Mouse (Mus musculus): Measurements from ENCODE around the gene Fmo5.

The Fmo5 gene

DNA sequence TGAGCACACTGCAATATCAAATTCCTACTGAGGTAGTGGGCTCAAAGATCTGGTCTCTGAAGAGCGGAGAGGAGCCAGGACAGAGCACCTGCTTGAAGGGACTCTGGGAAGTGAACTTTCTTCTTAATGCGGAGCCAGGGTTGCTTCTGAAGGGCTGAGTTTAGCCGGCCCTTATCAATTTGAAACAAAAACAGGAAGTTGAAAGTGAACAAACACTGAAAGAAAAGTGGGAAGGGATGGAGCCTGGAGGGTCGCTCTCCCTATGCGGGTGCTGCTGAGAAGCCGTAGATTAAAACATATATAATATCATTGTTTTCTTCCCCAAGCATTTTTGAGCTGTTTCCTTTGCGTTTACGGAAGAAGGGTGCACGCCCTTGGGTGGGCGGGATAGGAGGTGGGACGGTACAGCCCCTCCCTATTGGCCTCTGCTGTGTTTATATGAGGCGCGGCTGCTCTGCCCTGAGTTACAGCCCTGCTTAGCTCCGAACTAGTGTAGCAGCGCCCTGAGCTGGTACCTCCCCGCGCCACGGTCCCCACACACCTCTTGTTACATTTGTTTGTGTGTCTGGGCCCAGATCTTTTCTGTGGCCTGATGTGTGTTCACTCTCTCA lies at the start of gene Fmo5:
TSS of gene Fmo5 (plus strand) at position 414 of the 611 bp plus-strand sequence.
- DNase-seq (ENCODE audit: low read depth, low spot score) = peak; percentile 69

DNA sequence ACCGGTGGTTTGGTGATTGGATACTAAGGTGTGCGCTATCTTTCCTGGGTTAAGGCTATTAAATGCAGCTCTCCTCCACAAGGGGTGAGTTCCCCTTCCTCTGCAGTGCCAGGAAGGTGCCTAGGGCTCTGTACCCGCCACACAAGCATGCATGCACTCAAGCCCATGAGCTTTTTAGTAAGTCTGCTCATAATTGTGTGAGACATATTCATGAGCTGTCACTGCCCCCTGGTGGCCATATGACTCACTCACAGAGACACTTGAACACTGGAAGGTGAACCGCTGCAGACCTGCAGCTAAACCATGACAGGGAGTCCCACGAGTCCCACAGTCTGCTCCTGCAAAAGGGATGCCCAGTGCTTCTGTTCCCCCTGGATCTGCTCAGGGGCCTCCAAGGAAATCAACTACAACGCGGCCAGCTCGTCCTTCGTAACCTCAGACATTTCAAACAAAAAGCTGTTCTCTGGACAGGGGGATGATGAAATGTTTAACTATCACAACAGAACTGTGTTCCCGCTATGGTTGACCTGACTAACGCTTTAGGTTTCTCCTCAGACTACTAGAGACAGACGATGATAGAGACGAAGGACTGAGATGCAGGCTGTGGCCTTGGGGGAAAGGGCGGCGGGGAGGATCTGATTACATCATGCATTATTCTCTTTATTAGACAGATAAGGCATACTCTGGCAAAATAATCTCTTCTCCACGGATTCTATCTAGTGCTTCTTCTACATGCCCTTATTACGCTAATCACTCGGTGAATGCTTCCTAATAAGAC lies 43.0 kb upstream of the Fmo5 start:
- DNase-seq (ENCODE audit: low read depth, low spot score) = peak; percentile 88

DNA sequence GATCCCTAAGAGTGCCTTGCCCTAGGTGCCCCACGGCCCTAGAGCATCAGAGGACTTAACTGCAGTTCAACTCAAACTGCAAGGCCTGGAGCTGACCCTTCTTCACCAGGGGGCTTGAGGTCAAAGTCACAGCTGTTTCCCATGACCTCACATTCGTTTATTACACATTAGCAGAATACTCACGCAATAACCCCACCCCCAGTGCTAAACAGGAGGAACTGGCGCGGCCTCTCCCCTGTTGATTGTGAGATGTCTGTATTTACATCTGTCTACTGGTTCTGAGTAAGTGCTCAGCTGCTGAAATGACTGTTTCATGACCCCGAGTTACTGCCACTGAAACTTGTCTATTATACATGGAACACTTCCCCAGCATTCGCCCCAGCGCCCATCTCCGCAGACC lies 40.9 kb upstream of the Fmo5 start:
- no peak for DNase-seq (ENCODE audit: low read depth, low spot score)

DNA sequence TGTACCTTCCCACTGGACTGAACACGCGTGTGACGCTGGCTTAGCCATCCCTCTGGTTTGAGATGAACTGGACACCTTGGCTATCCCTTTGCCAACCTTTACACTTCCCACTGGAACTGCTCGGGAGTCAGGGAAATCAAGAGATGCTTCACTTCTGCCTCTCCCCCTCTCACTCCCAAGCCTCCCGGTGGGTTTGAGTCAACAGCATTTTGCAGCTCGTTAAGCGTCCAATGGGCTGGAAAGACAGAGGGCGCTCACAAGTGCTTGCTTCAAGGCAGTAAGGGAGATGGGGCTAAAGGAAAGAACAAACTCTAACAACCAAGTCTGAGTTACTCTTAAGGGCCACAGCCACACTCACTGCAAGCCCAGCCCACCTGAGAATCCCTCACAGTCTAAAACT lies 37.9 kb upstream of the Fmo5 start:
- no peak for DNase-seq (ENCODE audit: low read depth, low spot score)

DNA sequence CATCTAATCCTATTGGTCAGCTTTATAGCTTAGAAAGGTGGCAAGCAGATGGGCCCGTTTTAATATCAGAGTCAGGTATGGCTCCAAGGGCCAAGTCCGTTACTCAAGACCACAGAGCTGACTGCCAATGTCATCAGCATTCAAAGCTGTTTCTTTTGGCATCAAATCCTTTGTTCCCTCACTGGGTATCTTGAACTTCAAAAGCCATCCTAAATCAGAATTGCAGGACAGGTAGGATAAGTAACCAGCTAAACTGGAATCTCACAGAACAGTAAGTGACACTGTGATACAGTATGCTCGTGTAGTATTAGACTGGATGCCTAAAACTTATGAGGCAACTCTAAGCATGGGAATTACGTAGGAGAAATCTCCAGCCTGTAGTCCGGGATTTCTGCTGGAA lies 35.5 kb upstream of the Fmo5 start:
- DNase-seq (ENCODE audit: low read depth, low spot score) = no peak

DNA sequence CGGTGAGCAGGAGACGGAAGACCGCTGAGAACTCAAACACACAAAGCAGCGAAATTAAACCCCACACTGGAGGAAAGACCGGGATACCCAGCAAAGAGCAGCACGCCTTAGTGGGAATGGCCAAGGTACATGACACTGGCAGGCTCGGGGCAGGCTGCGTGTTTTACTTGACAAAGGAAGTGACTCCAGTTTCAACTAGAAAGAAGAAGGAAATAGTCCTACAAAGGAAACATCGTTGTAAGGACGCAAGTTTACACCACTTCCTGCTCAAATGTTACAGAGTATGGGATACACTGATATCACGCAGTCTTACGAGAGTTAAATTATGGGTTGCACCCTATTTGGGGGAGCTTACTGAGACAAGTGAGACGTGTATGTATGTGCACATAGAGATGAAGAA lies 34.5 kb upstream of the Fmo5 start:
- peak; percentile 54 for DNase-seq (ENCODE audit: low read depth, low spot score)

DNA sequence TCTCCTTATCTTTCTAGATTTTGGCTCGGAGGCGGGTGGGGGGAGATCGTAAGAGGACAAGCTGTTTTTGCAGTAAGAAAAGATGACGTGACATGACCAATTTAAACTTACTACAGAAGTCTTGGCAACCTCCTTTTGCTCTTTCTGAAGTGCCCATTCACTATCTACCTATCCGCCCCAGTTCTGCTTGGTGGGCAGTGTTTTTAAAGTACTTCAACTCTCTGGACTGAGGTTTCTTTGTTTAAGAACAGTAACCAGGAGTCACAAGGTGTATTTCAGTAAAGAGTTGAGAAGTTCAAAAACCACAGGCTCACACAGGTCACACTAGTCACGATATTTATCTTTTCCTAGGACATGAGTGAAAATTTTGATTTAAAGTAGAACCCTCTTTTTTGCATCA lies 33.5 kb upstream of the Fmo5 start:
- no peak for DNase-seq (ENCODE audit: low read depth, low spot score)

DNA sequence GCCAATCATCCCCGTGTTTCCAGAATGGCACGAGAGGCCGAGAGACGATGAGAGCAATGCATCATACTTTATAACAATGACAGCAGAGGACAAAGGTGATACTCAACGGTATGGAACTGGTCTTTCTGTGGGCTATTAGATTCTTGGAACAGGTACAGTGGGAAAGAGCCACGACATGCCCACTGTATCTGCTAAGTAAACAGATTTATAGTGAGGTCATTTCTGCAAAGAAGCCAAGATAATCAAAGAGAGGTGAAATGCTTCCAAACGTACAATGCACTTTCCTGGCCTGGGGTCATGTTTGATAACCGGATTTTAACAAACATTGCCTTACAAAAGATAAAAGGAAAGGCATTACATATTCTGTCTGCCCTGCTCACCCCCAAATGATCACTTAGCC lies 31.8 kb upstream of the Fmo5 start:
- no peak for DNase-seq (ENCODE audit: low read depth, low spot score)

DNA sequence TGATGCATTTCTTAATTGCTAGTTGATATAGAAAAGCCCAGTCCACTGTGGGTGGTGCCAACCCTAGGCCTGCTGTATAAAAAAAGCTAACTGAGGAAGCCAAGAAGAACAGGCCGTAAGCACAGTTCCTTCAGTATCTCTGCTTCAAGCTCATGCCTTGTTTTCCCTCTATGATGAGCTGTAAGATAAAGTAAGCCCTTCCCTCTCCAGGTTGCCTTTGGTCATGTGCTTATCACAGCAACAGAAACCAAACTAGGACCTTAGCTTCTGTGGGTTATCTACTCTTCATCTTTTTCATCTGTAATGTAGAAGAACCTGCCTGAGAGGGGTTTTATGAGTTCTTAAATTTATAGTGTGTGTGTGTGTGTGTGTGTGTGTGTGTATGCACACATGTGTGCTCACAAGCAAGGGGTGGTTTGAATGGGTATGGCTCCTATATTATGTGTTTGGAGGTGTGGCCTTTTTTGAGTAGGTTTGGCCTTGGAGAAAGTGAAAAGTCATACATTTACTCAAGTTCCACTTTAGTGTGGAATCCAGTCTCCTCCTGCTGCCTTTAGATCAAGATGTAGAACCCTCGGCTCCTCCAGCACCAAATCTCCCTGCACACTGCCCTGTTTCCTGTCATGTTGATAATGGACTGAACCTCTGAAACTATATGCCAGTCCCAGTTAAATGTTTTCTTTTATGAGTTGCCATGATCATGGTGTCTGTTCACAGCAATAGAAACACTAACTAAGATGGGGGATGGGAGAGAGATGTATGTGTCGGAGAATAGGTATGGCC lies 28.4 kb upstream of the Fmo5 start:
- no peak for DNase-seq (ENCODE audit: low read depth, low spot score)

DNA sequence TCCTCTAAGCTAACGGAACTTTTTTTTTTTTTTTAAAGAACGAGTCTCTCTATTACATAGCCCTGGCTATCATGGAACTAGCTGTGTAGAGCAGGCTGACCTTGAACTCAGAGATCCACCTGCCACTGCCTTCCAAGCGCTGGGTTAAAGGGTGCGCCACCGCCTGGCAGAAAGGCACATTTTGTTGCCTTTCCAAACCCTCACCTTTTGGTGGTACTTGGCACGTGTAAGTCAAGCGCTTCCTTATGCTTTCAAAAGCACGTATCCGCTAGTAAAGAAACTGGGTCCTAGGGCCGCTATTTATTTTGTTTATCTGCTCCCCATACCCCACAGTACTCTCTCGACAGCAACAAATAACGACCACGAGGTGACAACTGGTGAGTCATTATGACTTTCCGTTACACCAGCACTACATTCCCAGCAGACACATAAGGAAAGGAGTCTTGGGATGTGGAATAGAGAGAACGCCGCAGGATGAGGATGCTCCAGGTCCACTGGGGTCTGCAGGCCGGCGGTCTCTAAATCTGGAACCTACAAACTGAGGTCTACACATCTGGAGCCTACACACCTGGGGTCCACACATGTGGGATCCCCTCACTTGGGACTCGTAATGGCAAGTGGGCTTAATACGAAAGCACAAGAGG lies 19.3 kb upstream of the Fmo5 start:
- DNase-seq (ENCODE audit: low read depth, low spot score) = peak; percentile 74

DNA sequence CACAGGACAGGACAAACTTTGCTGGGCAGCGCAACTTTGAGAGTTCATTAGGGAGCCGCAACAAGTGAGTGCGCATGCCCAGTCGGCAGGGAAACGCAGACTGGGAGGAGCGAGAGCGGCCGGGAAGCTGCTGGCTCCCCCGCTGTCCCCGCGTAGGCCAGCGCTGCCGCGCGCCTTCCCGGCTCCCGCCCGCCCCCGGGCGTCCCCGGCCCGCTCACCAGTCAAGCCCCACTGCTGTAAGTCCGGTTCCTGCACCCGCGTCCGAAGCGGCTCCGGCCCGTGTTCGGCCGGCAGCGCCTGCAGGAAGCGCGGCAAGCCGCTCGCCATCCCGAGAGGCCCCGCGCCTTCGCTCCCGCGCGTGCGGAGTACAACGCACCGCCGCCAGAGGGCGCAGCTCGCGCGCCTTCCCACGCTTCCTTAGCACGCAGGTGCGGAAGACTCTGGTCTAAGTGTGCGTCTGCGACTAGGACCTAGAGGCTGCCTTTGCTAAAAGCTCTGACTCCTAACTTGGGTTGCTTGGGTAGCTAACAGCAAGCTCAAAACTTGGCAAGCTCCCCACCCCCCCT lies 18.7 kb upstream of the Fmo5 start, which contains the start of gene Chd1l:
TSS of gene Chd1l (minus strand) at position 359 of the 566 bp plus-strand sequence.
- DNase-seq (ENCODE audit: low read depth, low spot score) = peak; percentile 96

DNA sequence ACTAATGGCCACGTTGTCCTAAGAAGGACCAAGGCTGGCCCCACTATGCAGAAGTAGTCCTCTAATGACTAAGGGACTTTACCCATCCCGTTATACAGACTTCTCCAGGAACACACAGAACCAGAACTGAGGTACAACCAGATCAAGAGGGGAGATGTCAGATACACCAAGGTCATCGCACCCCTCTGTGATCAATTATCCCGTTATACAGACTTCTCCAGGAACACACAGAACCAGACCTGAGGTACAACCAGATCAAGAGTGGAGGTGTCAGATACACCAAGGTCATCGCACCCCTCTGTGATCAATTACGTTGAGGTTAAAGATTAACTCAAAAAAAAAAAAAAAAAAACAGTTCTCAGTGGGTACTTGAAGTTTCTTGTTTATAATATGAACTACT lies 17.6 kb upstream of the Fmo5 start:
- DNase-seq (ENCODE audit: low read depth, low spot score) = no peak

DNA sequence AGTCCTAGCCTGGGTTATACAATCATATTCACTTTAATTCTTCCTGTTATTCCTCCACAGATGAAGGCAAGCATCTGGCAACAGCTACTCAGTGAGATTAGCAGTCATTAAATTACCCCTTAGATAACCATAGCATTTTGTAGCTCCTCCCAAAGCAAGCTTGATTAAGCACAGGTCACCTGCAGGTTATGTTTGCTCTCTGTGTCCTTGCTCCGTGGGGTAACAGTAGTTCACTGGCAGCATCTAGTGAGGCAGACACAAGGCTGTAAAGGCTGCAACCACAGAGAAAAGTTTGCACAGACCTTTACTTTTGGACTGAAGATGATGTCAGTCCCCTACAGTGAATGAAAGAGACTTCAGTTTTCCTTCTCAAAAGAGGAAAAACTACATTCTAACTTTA lies 13.4 kb upstream of the Fmo5 start:
- DNase-seq (ENCODE audit: low read depth, low spot score) = no peak

DNA sequence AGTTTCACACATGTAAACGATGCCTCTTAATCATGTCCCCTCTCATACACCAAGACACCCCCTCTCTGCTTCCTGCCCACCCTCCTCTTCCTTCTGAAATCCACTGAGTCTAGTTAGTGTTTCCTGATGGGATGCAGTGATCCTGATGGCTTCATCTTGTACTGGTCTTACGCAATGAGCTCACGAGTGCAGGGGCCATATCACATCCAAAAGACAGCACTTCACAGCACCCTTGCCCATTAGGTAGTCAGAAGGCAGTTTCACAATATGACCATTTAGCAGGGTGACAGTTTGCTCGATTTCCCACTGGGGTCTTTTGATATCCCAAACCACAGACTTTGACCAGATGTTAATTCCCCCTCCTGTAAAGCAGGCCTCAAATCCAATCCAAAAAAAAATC lies 12.7 kb upstream of the Fmo5 start:
- DNase-seq (ENCODE audit: low read depth, low spot score) = no peak

DNA sequence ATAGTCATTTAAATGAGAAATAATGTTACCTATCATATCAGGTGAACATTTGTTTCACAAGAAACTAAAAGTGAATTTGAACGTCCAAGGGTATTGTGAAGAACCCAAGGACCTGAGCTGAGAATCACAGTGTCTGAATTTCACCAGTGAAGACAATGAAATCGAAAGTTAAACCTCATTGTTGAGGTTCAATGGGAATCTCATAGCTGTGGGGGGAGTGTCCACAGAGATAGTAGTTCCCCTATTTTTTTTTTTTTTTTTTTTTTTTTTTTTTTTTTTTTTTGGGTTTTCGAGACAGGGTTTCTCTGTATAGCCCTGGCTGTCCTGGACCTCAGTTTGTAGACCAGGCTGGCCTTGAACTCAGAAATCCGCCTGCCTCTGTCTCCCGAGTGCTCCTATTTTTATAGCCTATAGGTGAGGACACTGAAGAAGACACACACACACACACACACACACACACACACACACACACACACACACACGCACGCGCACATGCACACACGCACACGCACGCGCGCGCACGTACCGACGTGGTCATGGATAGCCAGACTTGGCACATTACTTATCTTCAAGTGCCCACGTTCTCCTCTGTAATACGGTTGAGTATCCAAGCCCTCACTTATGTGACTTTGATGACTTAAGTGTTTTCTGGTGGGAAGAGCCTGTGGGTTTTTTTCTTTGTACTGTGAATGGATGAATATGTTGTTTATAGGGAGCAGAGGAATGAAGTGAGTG lies 11.3 kb upstream of the Fmo5 start:
- DNase-seq (ENCODE audit: low read depth, low spot score) = no peak

DNA sequence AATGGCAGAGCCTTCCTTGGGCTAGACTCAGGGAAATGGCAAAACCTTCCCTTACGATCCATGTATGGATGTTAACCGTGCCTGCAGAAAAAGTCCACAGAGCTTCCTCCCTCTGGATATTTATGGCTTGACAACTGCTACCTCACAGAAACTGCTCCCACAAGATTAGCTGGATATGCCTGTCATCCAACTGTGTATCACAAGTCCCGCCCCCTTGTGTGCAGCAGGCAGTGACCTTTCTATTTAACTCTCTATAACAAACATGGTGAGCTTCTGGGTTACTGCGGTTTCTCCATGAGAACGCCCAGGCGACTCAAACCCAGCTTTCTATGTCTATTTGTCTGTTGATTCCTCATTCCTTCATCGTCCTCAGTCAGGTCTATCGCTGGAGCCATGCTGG lies 10.7 kb upstream of the Fmo5 start:
- DNase-seq (ENCODE audit: low read depth, low spot score) = no peak

DNA sequence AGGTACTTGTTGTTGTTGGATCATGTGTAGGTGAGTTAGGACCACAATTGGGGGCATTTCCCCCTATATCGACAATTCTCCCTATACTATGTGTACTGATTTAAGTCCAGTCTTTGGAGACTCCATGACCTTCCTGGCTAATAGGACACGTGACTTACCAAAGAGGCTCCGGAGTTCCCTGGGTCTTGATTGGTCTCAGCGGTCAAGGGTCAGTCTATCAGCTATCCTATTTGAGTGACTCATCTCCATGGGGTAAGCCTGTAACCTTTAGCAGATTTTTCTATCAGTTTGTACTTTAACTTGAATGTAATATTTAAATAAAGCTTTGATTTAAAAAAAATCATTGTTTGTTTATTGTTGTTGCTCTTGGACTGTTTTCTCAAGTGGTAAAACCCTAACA lies 7.9 kb upstream of the Fmo5 start:
- no peak for DNase-seq (ENCODE audit: low read depth, low spot score)

DNA sequence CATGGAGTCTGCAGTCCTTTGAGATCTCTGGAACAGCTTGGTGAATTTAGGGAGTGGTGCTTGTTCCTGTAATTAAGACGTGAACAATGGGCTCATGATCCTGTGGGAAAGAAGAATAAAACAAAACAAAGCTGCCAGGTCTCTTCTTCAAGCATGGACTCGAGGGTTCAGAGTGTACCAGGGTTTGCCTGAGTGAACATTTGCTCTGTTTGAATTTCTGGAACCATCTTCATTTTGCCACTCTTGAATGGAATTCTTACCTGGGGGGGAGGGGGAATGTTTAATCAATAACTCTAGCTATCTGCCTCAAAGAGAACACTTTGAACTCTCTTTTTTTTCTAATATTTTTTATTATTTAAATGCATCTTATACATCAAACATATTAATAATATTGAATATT lies 4.0 kb upstream of the Fmo5 start:
- peak; percentile 8 for DNase-seq (ENCODE audit: low read depth, low spot score)

DNA sequence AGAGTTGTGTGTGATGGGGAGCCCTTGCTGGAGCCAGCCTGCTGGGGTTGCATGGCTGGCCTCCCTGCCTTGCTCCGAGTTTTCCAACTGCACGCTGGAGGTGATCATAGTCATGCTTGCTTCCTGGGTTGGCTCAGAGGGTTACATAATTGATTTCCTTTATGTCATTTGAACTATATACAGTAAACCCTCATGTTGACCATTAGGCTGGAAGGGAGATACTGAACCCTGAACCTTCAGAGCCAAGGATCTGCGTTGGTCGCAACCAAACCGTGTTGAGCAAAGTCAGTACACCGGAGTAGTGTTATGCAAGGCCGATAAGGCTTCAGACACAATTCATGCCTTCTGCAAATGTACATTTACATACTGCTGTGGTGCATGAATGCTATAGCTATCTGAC lies 711 bp upstream of the Fmo5 start:
- no peak for DNase-seq (ENCODE audit: low read depth, low spot score)

DNA sequence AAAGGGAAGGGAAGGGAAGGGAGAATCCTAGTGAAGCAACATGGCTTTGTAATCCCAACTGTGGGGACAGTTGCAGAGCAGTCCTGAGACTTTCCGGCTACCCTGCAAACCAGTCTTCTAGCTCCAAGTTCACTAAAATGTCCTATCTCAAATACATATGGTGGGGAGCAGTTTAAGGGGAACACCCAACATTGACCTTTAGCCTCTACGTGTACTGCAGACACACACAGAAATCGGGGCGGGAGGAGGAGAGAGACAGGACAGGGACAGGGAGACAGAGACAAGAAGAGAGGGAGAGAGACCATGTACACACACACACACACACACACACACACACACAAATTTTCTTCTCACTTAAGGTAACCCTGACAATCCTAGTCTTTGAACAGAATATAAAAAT lies 1.3 kb downstream of the Fmo5 start:
- DNase-seq (ENCODE audit: low read depth, low spot score) = no peak

DNA sequence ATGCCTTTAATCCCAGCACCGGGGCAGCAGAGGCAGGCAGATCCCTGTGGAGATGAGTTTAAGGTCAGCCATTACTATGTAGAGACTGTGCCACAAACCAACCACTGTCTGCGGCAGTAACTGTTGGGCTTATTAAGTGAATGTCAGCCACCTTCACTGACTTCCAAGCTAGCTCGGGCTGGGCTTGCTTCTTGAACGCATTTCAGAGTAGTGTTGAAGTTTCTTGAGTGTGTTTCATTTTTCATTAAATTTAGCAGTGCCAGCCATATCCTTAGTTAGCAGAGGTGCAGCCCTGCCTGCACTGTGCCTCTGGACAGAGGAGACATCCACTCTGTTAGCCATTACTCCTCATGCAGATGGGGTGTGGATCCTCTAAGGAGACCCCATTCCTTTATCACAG lies 2.1 kb downstream of the Fmo5 start:
- no peak for DNase-seq (ENCODE audit: low read depth, low spot score)

All from ZHBTc4 (cell line).